Mouse (Mus musculus): ENCODE measurements at regions not wholly inside any gene's neighbourhood (a gene's known extent, or its start where the extent isn't known, plus 50 kb on each side); places are given as distances from the start of the nearest gene placed in this dataset.

GRCm38 (mm10) chr3:149503992-149504391, 513.6 kb upstream of the Adgrl2 start:
- in situ Hi-C loops (cut with MboI, MseI), result no loop called here

- in situ Hi-C loops (cut with MboI, MseI), result no loop called here
Observed at GRCm38 (mm10) chr3:149500130-149500529, 509.8 kb upstream of the Adgrl2 start.

DNA sequence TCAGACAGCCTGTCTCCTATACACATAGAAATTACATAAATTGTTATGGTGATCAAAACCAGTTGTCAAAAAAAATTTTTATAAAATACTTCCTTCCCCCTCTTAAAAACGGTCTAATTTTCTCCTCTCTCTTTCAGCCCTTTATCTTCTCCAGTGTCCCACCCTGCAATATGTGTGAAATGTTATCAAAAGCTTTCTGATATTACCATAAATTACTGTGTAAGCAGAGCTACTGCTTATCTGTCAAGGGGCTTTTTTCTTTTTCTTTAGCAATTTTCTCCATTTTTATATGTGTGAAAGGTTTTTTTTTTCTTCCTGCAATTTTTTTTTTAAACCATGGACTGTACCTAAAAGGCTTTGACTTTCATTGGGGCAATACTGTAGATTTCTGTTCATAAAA, 508.4 kb upstream of the Adgrl2 start:
- in situ Hi-C loops (cut with MboI, MseI), result no loop called here

GRCm38 (mm10) chr3:149496829-149497471, 506.6 kb upstream of the Adgrl2 start:
- in situ Hi-C loops (cut with MboI, MseI), result no loop called here

DNA sequence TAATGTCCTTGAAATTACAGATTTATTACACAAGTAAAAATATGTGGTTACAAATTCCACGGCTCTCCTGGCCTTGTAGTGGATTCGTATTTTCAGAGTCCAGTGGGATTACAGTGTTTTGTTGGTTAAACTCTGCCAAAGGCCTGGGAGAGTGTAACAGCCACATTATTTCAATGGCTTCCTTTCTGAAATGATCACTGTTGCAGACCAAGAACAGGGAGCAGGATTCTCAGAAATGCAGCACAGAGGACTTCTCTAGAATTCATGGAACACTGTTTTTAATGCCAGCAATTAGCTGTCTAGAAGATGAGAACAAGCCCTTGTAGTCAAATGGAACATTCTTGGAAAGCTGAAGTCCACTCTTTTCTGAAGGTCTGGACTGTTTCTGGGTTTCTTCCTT, 505.8 kb upstream of the Adgrl2 start:
- in situ Hi-C loops (cut with MboI, MseI), result no loop called here

DNA sequence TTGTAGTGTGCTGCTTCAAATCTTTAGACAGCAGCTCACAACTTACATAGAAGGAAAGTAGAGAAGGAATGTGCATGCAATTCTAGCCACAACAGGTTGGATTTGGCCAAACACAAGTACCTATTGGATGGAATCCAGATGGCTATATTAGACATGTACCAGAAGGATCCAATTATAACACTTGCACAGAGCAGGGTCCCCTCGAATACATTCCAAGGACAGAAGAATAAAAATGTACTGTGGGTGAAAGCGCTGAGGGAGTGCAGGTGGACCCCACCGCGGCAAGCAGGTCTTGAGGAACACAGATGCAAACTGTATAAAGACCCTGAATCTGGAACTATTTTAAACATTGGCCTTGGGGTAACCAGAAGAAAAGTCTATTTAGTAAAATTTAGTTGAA, 497.8 kb upstream of the Adgrl2 start:
- in situ Hi-C loops (cut with MboI, MseI), result no loop called here

GRCm38 (mm10) chr3:149485406-149485805, 495.1 kb upstream of the Adgrl2 start:
- in situ Hi-C loops (cut with MboI, MseI), result no loop called here

DNA sequence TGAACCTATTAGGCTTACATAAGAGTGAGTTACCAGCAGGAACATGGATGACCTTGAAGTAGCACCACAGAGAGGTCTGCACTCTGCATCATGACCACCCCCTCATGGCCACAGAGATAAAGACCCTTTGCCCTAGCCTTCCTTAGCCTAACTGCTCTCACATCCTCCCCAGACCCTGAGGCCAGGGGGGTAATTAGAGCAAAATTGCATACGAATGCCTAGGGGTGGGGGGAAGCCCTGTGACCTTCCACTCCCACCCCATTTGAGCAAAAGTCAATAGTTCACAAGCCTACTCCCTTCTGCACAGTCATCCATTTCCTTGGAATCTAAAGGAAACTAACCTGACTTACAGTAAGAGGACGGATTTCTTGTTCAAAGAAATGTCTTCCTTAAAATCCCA, 494.0 kb upstream of the Adgrl2 start:
- in situ Hi-C loops (cut with MboI, MseI), result no loop called here

DNA sequence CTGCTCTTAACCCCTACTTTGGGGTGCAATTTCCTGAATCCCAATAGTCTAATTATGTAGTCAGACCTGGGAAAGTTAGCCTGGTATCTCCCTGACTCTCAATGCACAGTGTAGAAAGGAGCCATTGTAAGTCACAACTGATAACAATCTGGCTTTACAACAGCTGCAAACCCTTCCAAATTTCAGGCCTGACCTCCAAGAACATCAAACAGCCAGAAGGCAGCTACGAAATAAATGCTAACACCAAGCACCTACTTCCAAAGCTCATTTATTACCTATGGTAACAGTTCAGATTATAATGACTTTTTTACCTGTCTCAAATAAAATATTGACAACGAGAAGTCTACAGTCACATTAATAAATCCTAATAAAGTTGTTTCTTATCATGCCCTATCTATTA, 485.8 kb upstream of the Adgrl2 start:
- in situ Hi-C loops (cut with MboI, MseI), result no loop called here

GRCm38 (mm10) chr3:149466973-149467372, 476.6 kb upstream of the Adgrl2 start:
- in situ Hi-C loops (cut with MboI, MseI), result no loop called here

DNA sequence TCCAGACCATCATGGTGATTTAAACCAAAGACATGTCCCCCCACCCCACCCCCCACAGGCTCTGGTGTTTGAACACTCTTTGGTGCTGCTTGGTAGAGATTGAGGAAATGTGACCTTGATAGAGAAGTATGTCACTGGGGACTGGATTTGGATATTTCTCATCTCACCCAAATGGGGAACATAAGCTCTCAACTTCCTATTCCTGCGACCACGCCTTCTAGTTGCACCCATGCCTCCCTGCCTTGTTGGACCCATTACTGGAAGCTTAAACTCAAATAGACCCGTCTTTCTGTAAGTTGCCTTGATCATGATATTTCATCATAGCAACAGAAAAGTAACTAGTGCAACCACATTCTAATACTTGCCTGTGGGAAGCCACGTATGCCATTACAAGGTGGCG, 474.2 kb upstream of the Adgrl2 start:
- in situ Hi-C loops (cut with MboI, MseI), result no loop called here

DNA sequence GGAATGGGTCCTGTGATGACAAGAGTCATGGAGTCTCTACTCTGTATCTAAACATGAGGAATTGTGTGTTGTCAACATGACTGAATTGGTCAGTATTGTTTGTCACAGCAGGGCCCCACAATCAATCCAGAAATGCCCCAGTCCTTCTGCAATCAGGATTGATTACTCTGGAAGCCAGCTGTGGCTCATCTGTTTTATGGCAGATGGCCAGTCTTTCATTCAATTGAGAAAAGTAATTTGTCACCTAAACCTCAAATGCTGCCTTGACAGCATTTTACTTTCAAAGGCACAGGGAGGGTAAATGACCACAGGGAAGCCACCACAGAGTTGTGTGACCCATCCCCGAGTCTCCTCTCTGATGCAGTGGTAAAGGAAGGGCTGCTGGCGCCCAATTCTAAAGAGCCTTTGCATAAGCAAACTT, 471.8 kb upstream of the Adgrl2 start:
- in situ Hi-C loops (cut with MboI, MseI), result no loop called here

DNA sequence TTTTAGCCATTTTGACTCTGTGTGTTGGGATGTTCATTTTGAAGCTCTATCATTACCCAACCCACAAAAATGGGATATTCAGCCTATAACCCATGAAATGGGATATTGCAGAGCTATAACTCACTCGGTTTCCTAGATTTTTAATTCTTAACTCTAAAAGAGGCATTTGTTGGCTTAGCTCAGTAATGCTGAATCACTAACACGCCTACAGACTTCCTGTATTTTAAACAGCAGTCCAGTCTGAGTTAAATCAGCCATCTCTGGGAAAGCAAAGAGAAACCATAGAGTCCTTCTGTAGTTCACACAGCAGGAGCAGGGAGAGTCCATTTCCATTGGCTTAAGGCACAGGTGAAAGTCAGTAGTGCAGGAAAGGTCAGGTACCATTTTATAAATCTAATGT, 471.3 kb upstream of the Adgrl2 start:
- in situ Hi-C loops (cut with MboI, MseI), result no loop called here

GRCm38 (mm10) chr3:149449376-149449775, 459.0 kb upstream of the Adgrl2 start:
- in situ Hi-C loops (cut with MboI, MseI), result no loop called here

DNA sequence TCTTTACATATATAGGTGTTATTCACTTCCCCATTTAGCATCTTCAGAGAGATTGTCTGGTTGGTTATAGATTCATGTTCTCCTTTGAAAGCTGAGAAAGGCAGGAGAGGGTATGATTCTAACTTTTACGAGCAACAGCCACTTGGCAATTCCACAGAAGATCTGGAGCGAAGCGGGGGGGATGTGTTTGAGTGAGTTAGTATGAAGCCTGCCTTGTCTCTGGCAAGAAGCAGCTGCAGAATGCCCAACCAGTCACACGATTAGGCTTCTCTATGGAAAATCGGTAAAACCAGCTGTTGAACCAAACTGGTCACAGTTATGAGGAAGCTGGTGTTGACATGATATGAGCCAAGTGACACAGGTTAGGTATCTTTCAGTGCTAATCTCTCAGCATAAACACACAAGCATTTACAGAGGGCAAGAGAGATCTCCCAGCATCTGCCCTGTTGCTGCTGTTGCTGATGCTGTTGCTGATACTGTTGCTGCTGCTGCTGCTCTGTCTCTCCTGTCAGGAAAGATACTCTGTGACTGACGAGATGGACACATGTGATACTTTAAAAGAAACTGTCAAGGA, 455.7 kb upstream of the Adgrl2 start:
- in situ Hi-C loops (cut with MboI, MseI), result no loop called here

GRCm38 (mm10) chr3:149444854-149445577, 454.7 kb upstream of the Adgrl2 start:
- in situ Hi-C loops (cut with MboI, MseI), result no loop called here

DNA sequence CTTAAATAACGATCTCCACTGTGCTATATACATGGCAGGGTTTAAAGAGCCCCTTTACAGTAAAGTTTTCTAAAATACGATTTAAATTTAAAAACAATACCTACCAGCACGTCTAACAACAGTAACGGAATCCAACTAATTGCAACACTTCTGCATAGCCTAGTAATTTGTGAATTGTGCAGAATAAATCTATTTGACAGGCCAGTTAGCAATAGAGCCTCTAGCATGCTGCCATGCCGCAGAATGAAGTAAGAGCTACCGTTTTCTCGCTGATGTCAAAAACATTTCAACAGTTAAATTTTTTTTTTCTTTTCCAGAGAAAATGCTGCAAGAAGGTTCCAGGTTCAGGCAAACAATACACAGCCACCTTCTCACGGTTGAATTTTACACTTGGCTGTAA, 454.0 kb upstream of the Adgrl2 start:
- in situ Hi-C loops (cut with MboI, MseI), result no loop called here

DNA sequence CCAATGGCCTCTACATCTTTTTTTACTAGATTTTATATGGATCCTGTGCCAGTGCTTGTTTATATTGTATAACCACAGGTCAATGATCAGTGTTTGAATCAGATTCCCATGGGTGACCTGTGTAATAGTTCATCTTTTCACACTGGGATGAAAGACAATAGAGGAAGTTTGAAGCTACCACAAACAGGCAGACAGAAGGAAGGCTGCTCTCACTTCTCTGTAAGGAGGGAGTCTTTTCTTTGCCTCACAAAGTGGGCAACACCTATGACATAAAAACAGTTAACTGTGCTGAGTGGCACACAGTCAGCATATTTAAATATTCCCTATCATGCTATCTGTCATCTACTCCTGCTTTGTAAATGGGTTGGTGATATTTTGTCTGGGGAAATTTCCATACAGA, 450.9 kb upstream of the Adgrl2 start:
- in situ Hi-C loops (cut with MboI, MseI), result no loop called here

- in situ Hi-C loops (cut with MboI, MseI), result no loop called here
Observed at GRCm38 (mm10) chr3:149437763-149438162, 447.4 kb upstream of the Adgrl2 start.

GRCm38 (mm10) chr3:149436944-149437343, 446.6 kb upstream of the Adgrl2 start:
- in situ Hi-C loops (cut with MboI, MseI), result no loop called here

GRCm38 (mm10) chr3:149436420-149436819, 446.1 kb upstream of the Adgrl2 start:
- in situ Hi-C loops (cut with MboI, MseI), result no loop called here

DNA sequence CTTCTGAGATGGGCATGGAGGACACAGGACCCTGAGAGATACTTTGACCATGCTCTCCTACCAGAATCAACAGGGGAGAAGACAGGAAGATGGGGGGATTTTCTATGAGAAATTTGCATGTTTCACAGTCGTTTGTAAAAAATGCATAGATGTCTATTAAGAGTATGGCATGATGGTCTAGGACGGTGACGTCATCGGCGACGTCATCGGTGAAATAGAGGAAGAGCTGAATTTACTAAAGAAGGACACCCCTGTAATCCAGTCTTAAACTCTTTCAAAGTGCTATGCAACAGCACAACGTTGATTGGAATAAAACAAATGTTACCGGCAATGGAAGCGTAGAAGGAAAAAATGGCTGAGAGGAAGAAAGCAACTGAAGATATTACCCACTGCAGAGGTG, 441.4 kb upstream of the Adgrl2 start:
- in situ Hi-C loops (cut with MboI, MseI), result no loop called here

Measured in T-helper 1 cell (primary cell).